Mouse (Mus musculus): ENCODE measurements around the gene Acot7.

DNA sequence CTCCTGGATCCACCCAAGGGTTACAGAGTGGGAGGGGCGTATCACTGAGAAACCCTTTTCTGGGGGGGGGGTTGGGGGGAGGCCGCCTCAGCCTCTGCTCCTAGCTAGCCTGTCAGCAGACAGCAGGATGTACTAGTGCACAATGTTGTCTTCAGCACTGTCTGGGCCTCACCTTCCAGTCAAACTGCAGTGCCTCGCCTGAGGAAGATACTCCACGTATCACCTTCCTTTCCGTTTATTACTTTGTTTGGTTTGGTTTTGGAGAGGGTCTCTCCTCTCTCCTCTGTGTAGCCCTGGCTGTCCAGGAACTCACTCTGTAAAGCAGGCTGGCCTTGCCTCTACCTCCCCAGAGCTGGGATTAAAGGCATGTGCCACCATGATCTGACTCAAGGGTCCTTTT is 44.7 kb upstream of the Acot7 start:
- TF ChIP-seq GATA1 (IDR thresholded peaks at IDR 0.05; ENCODE audit: low read length) = no peak
- no peak for TF ChIP-seq TAL1 (IDR thresholded peaks at IDR 0.05; ENCODE audit: low read length)
